Mouse (Mus musculus) v-Abl transformed pro-B cells (cell line): ENCODE results near the gene Krtap19-1.

Experiments used
- in situ Hi-C, 2 experiments: fragments of 400-800 bp; cut with MboI; formaldehyde crosslinking; loops; one replicate each; pipeline ENCODE4 v1.15.1; 2025; ENCODE audit not compliant: unreplicated experiment in 2 of 2

The Krtap19-1 gene

GRCm38 (mm10) chr16:88869311-88869710 is at the start of gene Krtap19-1:
TSS of gene Krtap19-1 (minus strand) at chr16:88869411.
- in situ Hi-C loops = no loop called here

GRCm38 (mm10) chr16:88896357-88896756 is 27.1 kb upstream of the Krtap19-1 start, which contains the start of gene Krtap19-5:
TSS of gene Krtap19-5 (minus strand) at chr16:88896457.
- in situ Hi-C loops = no loop called here

- in situ Hi-C loops = no loop called here
These were observed 17.7 kb upstream of the Krtap19-1 start for GRCm38 (mm10) chr16:88886870-88887269.

- in situ Hi-C loops = no loop called here
These were observed 15.8 kb upstream of the Krtap19-1 start, which contains the start of gene Krtap19-4 for GRCm38 (mm10) chr16:88884989-88885388. TSS of gene Krtap19-4 (minus strand) at chr16:88885089.

GRCm38 (mm10) chr16:88877938-88878337 is 8.7 kb upstream of the Krtap19-1 start, which contains the start of gene Krtap19-3:
TSS of gene Krtap19-3 (minus strand) at chr16:88878038.
- in situ Hi-C loops = no loop called here

- in situ Hi-C loops = no loop called here
These were observed 5.0 kb upstream of the Krtap19-1 start, which contains the start of gene Krtap19-2 for GRCm38 (mm10) chr16:88874169-88874568. TSS of gene Krtap19-2 (minus strand) at chr16:88874269.

- in situ Hi-C loops = no loop called here
These were observed 4.3 kb downstream of the Krtap19-1 start for GRCm38 (mm10) chr16:88864887-88865407.

- in situ Hi-C loops = no loop called here
These were observed 17.8 kb downstream of the Krtap19-1 start for GRCm38 (mm10) chr16:88851450-88851849.

- in situ Hi-C loops = loop anchor here (10.0 to 25.0 kb wide), 5 partner anchors 454 to 1339 kb away; no protein-coding TSS in a partner anchor
These were observed 20.7 kb downstream of the Krtap19-1 start for GRCm38 (mm10) chr16:88848558-88848957.

- in situ Hi-C loops = loop anchor here (10.0 to 25.0 kb wide), 5 partner anchors 453 to 1340 kb away; no protein-coding TSS in a partner anchor
These were observed 21.8 kb downstream of the Krtap19-1 start for GRCm38 (mm10) chr16:88847363-88847762.

- in situ Hi-C loops = loop anchor here in 1 of 2 experiments (10.0 to 25.0 kb wide), 4 partner anchors 432 to 1360 kb away; no protein-coding TSS in a partner anchor
These were observed 42.2 kb downstream of the Krtap19-1 start for GRCm38 (mm10) chr16:88826978-88827377.

- in situ Hi-C loops = loop anchor here in 1 of 2 experiments (10.0 to 25.0 kb wide), 4 partner anchors 431 to 1361 kb away; no protein-coding TSS in a partner anchor
These were observed 43.0 kb downstream of the Krtap19-1 start, which contains the start of gene Krtap14 for GRCm38 (mm10) chr16:88826095-88826652. TSS of gene Krtap14 (minus strand) at chr16:88826145.

GRCm38 (mm10) chr16:88823736-88824135 is 45.5 kb downstream of the Krtap19-1 start:
- in situ Hi-C loops = loop anchor here (5.0 to 10.0 kb wide), 2 partner anchors 166 to 429 kb away; no protein-coding TSS in a partner anchor

- in situ Hi-C loops = loop anchor here (5.0 to 10.0 kb wide), 2 partner anchors 163 to 425 kb away; no protein-coding TSS in a partner anchor
These were observed 49.1 kb downstream of the Krtap19-1 start, which contains the start of gene Krtap15 for GRCm38 (mm10) chr16:88820066-88820465. TSS of gene Krtap15 (plus strand) at chr16:88820215.
